In genomic region chr2:23070491-23070890, GRCm38 (mm10) we compare ENCODE assay signal across 20 mouse cellular contexts. TPM values are rescaled to one million over a fixed set of nuclear protein-coding genes. Genes with fewer than 3 reads are reported as not detected.
DNase-seq lines count a peak whose midpoint lies in the region; ATAC-seq and TF ChIP-seq lines count a peak whose summit lies in the region.
"Had no signal": no experiment of that assay in that cellular context is flagged by ENCODE, and none has a peak within 500 bp of the region (broad histone marks: within the 10 kb centered on the region; RNA-seq: fewer than 3 reads in every experiment).

No protein-coding gene starts in this region.

- H3K27me3 ChIP-seq in hindbrain, embryonic 15.5 days: no peaks in the 10 kb centered on the region
- no peaks in the 10 kb centered on the region for H3K27me3 ChIP-seq in hindbrain, embryonic 11.5 days (ENCODE audit: control insufficient read depth, insufficient read depth, low read length)
- H3K27me3 ChIP-seq in neural tube, embryonic 13.5 days: no peaks in the 10 kb centered on the region
- H3K27me3 ChIP-seq in liver, postnatal 0 days (ENCODE audit: insufficient read depth, low read length): no peaks in the 10 kb centered on the region
- H3K27me3 ChIP-seq: embryonic facial prominence, embryonic 13.5 days; forebrain, embryonic 12.5 days; heart, embryonic 13.5 days had no signal

- H3K9ac ChIP-seq in hindbrain, embryonic 15.5 days: no peak overlapping the region
- H3K9ac ChIP-seq in hindbrain, embryonic 11.5 days (ENCODE audit: low read depth, low read length): no peak overlapping the region
- no peak overlapping the region for H3K9ac ChIP-seq in neural tube, embryonic 13.5 days
- H3K9ac ChIP-seq in liver, postnatal 0 days (replicated peaks): no peak overlapping the region
- H3K9ac ChIP-seq: embryonic facial prominence, embryonic 13.5 days; forebrain, embryonic 12.5 days had no signal

- no peak for TF ChIP-seq EP300 in liver, postnatal 0 days (IDR thresholded peaks at IDR 0.05; ENCODE audit: low read depth)

- peaks cover 10% of the 10 kb centered on the region; the same call in 1 of the 2 replicates for H3K36me3 ChIP-seq in hindbrain, embryonic 15.5 days
- no peaks in the 10 kb centered on the region for H3K36me3 ChIP-seq in hindbrain, embryonic 11.5 days (ENCODE audit: control insufficient read depth, insufficient read depth, low read length)
- H3K36me3 ChIP-seq in neural tube, embryonic 13.5 days: 0 out of 2 replicates have a peak, but pooled peaks cover 5% of the 10 kb centered on the region
- H3K36me3 ChIP-seq in liver, postnatal 0 days (replicated peaks; ENCODE audit: insufficient read depth, low read length): 0 out of 2 replicates have a peak, but pooled peaks cover 5% of the 10 kb centered on the region

- ATAC-seq in hindbrain, embryonic 15.5 days (ENCODE audit: low FRiP score, low read depth): no peak
- ATAC-seq in hindbrain, embryonic 11.5 days (ENCODE audit: low FRiP score): no peak
- ATAC-seq in neural tube, embryonic 13.5 days (ENCODE audit: low read depth): no peak
- ATAC-seq in liver, postnatal 0 days: no peak
- ATAC-seq: forebrain, postnatal 0 days; hindbrain, embryonic 16.5 days; inflammation-experienced regulatory T-cells, adult 6 months; intestine, postnatal 0 days had no signal

- 0 out of 2 replicates have a peak overlapping the region, but pooled peaks have one; percentile 19 for H3K4me2 ChIP-seq in hindbrain, embryonic 15.5 days
- no peak overlapping the region for H3K4me2 ChIP-seq in hindbrain, embryonic 11.5 days (replicated peaks; ENCODE audit: low read depth, low read length)
- peak overlapping the region; percentile 16; the same call in 1 of the 2 replicates for H3K4me2 ChIP-seq in neural tube, embryonic 13.5 days
- peak overlapping the region; percentile 98 for H3K4me2 ChIP-seq in liver, postnatal 0 days (ENCODE audit: low read depth, low read length)

- peaks cover 26% of the 10 kb centered on the region for H3K4me1 ChIP-seq in hindbrain, embryonic 15.5 days (replicated peaks)
- H3K4me1 ChIP-seq in hindbrain, embryonic 11.5 days (replicated peaks; ENCODE audit: control insufficient read depth, insufficient read depth, low read length): no peaks in the 10 kb centered on the region
- H3K4me1 ChIP-seq in neural tube, embryonic 13.5 days (replicated peaks): peaks cover 24% of the 10 kb centered on the region
- H3K4me1 ChIP-seq in liver, postnatal 0 days (ENCODE audit: insufficient read depth): peaks cover 9% of the 10 kb centered on the region

- H3K9me3 ChIP-seq in hindbrain, embryonic 15.5 days: no peaks in the 10 kb centered on the region
- H3K9me3 ChIP-seq in hindbrain, embryonic 11.5 days (ENCODE audit: control insufficient read depth, low read length): no peaks in the 10 kb centered on the region
- H3K9me3 ChIP-seq in neural tube, embryonic 13.5 days: no peaks in the 10 kb centered on the region
- H3K9me3 ChIP-seq in liver, postnatal 0 days (ENCODE audit: low read length): no peaks in the 10 kb centered on the region
- H3K9me3 ChIP-seq: embryonic facial prominence, embryonic 13.5 days; forebrain, embryonic 12.5 days; heart, embryonic 13.5 days had no signal

- TF ChIP-seq CTCF in liver, postnatal 0 days (IDR thresholded peaks at IDR 0.05; ENCODE audit: low read depth): no peak

- no peak overlapping the region for H3K4me3 ChIP-seq in hindbrain, embryonic 15.5 days
- H3K4me3 ChIP-seq in hindbrain, embryonic 11.5 days (ENCODE audit: low read depth, low read length): no peak overlapping the region
- no peak overlapping the region for H3K4me3 ChIP-seq in neural tube, embryonic 13.5 days
- H3K4me3 ChIP-seq in liver, postnatal 0 days (ENCODE audit: low read depth, low read length): no peak overlapping the region

- DNase-seq in cerebellum, adult 9-10 months: peak; percentile 23
- DNase-seq in cerebellum, postnatal 14 days: no peak
- no peak for DNase-seq in hindbrain, embryonic 11.5 days (ENCODE audit: low spot score)
- no peak for DNase-seq in neural tube, embryonic 10.5 days (ENCODE audit: extremely low spot score, low spot score)
- DNase-seq in liver, postnatal 0 days: no peak
- DNase-seq in ovary, adult 18-20 months (ENCODE audit: low spot score): no peak
- DNase-seq: adrenal gland, adult 2 months; cerebellum, adult 11 months; cerebellum, postnatal 36 days; forebrain, postnatal 0 days; gastrocnemius, postnatal 14 days; heart, postnatal 36 days had no signal

- 90% methylated on average over 2 of the region's 2 CpGs for whole genome bisulfite sequencing in hindbrain, embryonic 15.5 days
- WGBS in hindbrain, embryonic 11.5 days: 97% methylated on average over 2 of the region's 2 CpGs
- WGBS in neural tube, embryonic 13.5 days: 95% methylated on average over 2 of the region's 2 CpGs
- WGBS in liver, postnatal 0 days (ENCODE audit: insufficient replicate concordance): 90% methylated on average over 2 of the region's 2 CpGs

- H3K27ac ChIP-seq in hindbrain, embryonic 15.5 days (replicated peaks): no peak overlapping the region
- no peak overlapping the region for H3K27ac ChIP-seq in hindbrain, embryonic 11.5 days (ENCODE audit: low read depth, low read length)
- no peak overlapping the region for H3K27ac ChIP-seq in neural tube, embryonic 13.5 days (replicated peaks)
- H3K27ac ChIP-seq in liver, postnatal 0 days (ENCODE audit: low read depth): peak overlapping the region; percentile 2; the same call in 1 of the 2 replicates
- H3K27ac ChIP-seq: embryonic facial prominence, embryonic 13.5 days; forebrain, embryonic 12.5 days had no signal

RNA-seq across cellular contexts. Expression of gene Acbd5, which starts 2.5 kb away (rescaled TPM):
- polyA plus RNA-seq in hindbrain, embryonic 15.5 days (2015; fragmentation: Nextera tagmentation; extraction: Ambion mirVana): 74.0 and 78.3 TPM in 2 replicates
- polyA plus RNA-seq in hindbrain, embryonic 11.5 days (2014; fragmentation: Nextera tagmentation; extraction: Ambion mirVana): 43.3 and 53.2 TPM in 2 replicates
- 78.0 and 81.1 TPM in 2 replicates for polyA plus RNA-seq in neural tube, embryonic 13.5 days (2015; fragmentation: Nextera tagmentation; extraction: Ambion mirVana)
- polyA plus RNA-seq in liver, postnatal 0 days (2015; fragmentation: Nextera tagmentation; extraction: Ambion mirVana): 38.3 and 41.5 TPM in 2 replicates

RNA-seq across cellular contexts. Expression of gene Abi1, which starts 30.4 kb away (rescaled TPM):
- polyA plus RNA-seq in hindbrain, embryonic 15.5 days (2015; fragmentation: Nextera tagmentation; extraction: Ambion mirVana): 57.3 and 60.9 TPM in 2 replicates
- 40.9 and 48.4 TPM in 2 replicates for polyA plus RNA-seq in hindbrain, embryonic 11.5 days (2014; fragmentation: Nextera tagmentation; extraction: Ambion mirVana)
- polyA plus RNA-seq in neural tube, embryonic 13.5 days (2015; fragmentation: Nextera tagmentation; extraction: Ambion mirVana): 53.8 and 56.4 TPM in 2 replicates
- 15.9 and 16.2 TPM in 2 replicates for polyA plus RNA-seq in liver, postnatal 0 days (2015; fragmentation: Nextera tagmentation; extraction: Ambion mirVana)
